Mouse (Mus musculus): ENCODE measurements around the gene Mmd.
A peak's percentile ranks its signal among the peaks of the same experiment; 100 is the strongest.

The Mmd gene

DNA sequence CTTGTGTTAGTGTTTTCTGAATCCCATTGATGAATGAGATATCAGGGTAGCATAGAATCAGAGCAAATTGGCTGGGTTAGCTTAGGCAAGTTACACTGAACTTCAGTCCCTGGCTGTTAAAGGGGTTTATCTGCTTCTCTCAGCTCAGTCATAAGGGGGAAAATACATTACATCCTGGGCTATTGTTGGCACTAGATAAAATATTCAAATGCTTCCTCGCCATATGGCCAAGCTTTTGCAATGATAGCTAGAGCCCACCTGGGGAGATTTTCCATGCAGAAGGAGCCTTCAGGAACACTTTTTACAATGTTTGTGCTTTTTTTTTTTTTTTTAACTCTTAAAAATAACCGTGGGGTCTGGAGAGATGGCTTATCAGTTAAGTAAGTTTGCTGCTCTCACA lies 34.8 kb downstream of the Mmd start:
- DNase-seq (ENCODE audit: low spot score): no peak

DNA sequence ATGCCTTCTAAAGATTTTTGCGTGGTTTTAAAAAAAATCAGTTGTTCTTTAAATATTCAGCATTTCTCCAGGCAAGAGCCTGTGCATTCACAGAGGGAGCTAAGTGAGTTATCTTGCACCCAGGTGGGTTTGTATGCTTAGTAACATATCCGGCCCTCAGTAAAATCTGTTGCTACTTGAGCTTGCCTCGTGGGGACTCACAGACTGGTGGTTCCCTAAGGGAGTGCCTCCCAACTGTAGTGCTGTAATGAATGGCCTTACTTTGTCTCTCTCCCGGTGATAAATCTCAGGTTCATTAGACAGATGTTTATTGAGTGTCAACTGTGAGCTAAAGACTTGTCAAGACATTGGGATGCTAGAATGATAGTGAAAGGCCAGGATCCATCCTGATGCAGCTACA lies 35.4 kb downstream of the Mmd start:
- no peak for DNase-seq (ENCODE audit: low spot score)

DNA sequence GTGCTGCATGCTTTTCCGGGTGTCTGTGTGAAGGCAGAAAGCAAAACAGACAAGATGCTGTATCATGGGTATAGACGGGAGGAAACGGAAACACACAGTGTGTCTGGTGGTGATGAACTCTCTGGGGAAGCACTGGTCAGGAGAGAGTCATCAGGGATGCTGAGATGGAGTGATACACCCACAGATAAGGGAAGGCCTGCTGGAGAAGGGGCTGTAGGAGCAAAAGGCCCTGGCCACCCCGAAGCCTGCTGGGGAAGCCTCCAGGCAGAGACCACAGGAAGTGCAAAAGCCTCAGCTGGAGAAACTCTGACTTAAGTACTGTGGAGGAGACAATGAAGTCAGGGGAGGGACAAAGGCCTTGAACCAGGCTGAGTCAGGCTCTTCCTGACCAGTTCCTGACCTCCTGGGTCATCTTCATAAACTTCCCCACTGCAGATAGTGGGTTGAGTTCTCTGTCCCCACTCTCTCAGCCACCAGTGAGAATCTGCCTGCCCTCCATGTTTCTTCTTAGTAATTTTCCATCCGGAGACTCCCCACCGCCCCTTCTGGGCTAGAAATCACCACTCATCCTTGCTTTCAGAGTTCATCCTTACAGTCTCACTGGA lies 37.4 kb downstream of the Mmd start:
- DNase-seq (ENCODE audit: low spot score): no peak

DNA sequence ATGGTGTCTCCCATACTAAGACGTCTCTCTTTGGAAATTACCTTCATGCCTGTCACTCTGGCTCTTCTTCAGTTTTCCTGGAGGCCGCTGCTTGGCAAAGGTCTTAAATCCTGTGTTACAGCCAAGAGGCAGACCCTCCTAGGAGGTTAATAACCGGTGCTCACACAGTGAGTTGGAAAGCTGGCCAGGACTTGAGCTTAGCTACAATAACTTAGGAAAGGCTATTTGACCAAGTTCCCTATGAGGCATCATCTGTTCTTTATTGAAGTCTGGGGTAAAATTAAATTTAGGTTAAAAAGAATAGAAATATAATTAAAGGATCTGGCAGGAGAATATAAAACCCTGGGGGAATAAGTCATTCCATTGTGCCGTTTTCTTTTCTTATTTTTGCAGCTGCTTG lies 41.9 kb downstream of the Mmd start:
- DNase-seq (ENCODE audit: low spot score): no peak

DNA sequence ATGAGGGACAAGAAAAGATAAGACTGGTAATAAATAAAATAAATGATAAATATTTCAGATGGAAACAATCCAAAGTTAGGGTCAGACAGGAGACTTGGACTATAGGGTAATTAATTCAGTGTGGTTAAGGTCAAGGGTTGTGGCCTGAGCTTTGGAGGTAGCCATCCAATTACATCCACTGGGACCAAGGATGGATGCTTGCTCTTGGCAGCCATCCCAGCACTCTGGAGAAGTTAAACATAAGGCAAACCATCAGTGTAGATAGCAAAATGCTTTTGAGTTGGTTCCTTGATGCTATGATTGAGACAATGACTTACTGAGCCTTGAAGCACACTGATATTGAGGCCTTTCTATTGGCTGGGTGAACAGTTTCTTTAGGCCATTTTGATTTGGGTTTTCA lies 43.5 kb downstream of the Mmd start:
- DNase-seq (ENCODE audit: low spot score): no peak

DNA sequence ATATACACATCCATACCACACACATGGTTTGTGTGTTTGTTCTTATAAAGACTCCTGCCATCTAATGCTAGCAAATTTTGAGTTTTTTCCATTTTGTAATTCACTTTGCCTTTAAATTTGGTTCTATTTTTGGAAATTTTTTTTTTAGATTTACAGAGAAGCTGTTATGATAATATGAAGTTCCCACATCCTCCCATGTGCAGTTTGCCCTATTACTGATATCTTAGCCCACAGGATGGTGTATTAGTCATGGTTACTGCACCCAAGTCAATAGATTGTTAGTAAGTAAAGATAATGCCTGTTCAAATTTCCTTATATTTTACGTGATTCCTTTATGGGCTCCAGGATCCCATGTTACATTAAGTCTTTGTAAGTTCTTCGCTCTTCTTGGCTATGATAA lies 45.4 kb downstream of the Mmd start:
- no peak for DNase-seq (ENCODE audit: low spot score)

DNA sequence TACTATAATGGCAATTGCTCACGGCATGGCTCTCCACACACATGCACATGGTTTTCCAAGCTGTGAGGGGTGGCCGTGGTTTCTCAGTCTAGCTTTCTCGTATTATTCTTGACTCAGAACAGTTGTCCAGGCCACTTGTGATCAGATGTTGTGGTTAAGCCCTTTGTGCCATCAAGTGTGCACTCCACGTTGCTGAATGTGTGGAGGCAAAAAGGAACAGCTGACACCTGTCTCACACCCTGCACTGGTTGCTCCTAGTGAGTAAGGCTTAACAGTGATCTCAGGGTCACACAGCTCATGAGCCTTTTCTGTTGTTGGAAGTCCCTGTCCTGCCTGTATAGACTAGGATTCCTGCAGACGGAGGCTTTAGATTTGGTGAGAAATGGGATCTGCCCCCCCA lies 56.8 kb downstream of the Mmd start:
- DNase-seq (ENCODE audit: low spot score): no peak

DNA sequence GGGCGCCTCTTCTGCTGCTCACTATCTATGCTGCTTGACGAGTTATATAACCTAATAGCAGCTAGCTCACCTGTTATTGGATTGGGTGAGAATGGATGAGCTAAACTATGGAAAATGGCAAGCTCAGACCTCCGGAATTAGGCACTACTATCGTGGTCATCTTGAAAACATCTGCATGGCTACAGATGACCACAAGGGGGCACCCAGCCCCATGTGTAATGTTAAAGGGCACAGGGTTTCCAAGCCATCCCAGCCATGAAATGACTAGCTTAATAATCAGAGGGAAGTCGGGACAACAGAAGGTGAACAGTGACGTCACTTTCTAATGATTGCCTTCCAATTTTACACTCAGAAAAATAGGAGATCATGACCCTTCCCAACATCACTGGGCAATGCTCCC lies 57.7 kb downstream of the Mmd start:
- DNase-seq (ENCODE audit: low spot score): no peak

DNA sequence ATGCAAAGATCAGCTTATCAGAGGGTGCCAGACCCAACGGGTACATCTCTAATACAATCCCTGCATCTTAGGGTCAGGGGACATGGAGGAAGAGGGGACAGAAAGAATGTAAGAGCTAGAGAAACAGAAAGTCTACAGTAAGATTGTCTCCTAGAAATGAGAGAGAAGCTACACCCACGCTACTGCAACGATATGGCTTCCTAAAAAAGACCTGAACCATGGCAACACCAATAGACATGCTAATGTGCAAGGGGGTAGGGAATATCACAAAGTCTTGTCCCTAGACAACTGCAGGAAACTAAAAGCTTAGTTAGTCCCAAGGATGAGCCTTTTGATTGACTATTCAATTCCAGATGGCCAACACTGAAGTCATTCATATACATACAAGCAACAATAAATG lies 65.3 kb downstream of the Mmd start:
- no peak for DNase-seq (ENCODE audit: low spot score)

DNA sequence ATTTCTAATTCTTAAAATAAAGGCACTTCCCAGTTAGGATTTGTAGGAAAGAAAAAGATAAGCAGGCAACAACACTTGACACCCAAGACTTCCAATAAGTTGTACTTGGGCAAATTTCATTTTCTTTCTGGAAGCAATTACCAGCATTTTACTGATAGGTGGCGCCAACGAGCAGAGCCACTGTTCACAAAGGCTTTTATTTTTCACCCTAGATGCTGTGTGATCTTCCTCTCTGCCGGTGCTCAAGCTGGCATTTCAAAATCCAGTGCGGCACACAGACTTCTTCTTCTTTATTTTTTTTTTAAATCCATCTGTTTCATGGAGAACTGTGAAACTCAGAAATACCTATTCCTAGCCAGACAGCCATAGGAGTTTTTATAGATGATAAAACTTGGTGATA lies 68.2 kb downstream of the Mmd start:
- peak; percentile 41 for DNase-seq (ENCODE audit: low spot score)

DNA sequence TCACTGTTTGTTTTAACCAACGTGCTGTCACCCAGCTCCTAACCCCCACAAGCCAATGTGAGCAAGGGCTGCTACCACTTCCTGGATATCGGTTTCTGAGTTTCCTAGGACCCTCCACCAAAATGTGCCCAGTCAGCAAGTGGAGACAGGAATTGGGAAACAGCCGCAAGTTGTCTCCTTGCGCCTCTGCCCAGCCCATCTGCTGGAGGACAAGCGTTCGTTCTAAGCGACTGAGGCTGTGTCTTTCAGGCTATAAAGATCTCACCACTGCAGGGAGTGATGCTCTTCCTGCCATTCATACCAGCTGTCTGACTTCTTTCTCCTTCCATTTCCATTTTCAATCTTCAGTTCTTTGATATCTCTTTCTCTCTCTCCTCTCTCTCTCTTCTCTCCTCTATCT lies 71.7 kb downstream of the Mmd start:
- DNase-seq (ENCODE audit: low spot score): no peak

DNA sequence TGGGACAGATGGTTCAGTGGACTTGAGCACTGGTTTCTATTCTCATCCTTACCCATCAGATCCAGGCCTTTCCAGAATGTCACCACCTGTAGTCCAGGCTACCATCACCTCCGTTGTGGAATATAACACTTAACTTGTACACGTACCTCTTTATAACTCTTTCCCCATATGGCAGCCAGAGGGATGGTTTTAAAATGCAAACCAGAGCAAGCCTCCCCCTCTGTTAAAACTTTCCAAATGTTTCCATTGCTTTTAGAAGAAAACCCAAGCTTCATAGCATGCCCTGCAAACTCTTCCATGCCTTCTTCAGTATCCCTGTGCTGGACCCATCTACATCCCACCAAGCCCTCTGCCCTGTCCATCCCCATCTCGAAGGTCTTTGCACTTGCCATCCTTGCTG lies 75.3 kb downstream of the Mmd start:
- no peak for DNase-seq (ENCODE audit: low spot score)

DNA sequence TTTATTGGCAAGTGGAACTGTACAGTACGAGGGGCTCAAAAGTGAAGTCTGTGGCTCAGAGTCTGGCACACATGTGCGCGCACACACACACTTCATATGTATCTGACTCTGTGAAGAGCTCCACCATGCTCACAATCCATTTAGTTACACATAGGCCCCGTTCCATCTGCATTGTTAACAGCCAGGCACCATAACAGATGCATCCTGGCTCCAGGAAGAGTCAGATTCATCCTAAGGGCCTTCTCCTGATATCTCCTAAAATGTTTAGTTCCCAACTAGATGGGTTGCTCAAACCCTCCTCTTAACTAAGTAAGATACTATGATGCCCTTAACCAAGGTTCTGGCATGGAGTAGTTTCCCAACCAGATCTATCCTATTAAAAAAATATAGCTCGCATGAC lies 76.9 kb downstream of the Mmd start:
- no peak for DNase-seq (ENCODE audit: low spot score)

DNA sequence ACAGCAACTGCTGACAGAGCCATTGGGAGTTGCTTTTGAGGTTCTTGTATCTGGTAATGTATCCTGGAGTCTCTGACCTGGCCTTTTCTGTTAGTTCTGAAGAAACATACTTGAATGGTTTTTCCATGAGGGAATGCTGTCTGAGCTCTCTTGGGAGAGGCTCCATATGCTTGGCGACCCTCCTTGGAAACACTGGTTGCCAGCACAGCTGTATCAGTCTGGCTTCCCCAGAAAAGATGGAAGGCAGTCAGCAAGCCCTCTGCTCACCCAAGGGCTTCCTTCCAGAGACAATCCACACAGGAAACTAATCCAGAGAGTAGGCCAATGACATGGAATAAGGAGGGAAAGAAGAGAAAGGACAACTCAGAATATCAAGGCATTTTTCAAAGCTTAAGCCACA lies 77.6 kb downstream of the Mmd start:
- DNase-seq (ENCODE audit: low spot score): no peak
